Comparison of ENCODE assay signal across 8 mouse cellular contexts in the genomic region with DNA sequence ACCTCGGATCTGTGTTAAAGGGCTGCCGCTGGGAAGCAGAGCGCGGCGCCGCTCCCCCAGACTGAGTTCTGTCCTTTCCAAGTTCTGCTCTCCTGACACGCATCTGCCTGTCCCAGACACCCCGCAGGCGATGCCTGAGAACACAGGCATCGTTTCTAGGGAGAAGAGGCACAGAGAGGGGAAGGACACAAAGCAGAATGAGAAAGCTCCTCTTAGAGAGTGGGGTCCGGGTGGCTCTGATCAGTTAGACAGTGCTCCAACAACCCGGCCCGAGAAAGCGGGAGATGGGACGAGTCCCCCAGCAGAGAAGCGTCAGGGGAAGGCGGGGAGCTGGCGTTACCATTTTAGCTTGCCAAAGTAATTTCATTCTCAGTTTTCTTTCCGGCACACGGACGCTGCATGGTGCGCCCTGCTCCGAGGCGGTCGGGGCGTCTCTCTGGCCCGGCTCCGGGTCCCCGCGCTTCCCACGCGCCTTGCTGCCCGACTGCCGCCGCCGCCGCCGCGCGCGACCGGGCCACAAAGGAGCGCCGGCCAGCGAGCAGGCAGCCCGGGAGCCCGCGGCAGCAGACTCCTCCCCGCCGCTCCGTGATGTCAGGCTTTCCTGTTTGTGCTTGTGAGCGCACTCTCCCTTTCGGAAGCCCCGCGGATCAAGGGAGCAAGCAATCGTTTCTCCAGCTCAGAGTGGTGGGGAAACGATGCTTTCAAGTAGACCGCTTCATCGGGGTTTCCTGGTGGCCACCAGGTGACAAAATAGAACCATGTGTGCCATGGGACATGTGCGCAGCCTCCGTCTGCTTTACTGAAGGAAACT.
A peak's percentile ranks its signal among the peaks of the same experiment; 100 is the strongest.
DNase-seq lines count a peak whose midpoint lies in the region; ATAC-seq lines count a peak whose summit lies in the region.

No protein-coding gene starts in this region.

- H3K9ac ChIP-seq in hindbrain, embryonic 16.5 days (ENCODE audit: low read depth, low read length) = peak overlapping the region; percentile 75

- H3K4me2 ChIP-seq in hindbrain, embryonic 16.5 days (ENCODE audit: low read length) = peak overlapping the region; percentile 76

- H3K4me1 ChIP-seq in hindbrain, embryonic 16.5 days (ENCODE audit: control insufficient read depth, insufficient read depth, low read depth, low read length) = peaks cover 11% of the 10 kb centered on the region

- H3K27ac ChIP-seq in hindbrain, embryonic 16.5 days (ENCODE audit: low read depth, low read length) = peak overlapping the region; percentile 79

- peak; percentile 89 for ATAC-seq in hindbrain, embryonic 16.5 days
- ATAC-seq in megakaryocyte-erythroid progenitor cell, adult 5-6 weeks (replicated peaks; ENCODE audit: low FRiP score, low TSS enrichment, poor library complexity, severe bottlenecking) = peak; percentile 77

- no peaks in the 10 kb centered on the region for H3K9me3 ChIP-seq in hindbrain, embryonic 16.5 days (ENCODE audit: control insufficient read depth, low read length)

- DNase-seq in WW6 (ENCODE audit: low read depth, low spot score) = peak; percentile 42
- DNase-seq in cerebellum, postnatal 10 days = peak; percentile 66 to 76
- DNase-seq in gastrocnemius, adult 8-10 months (ENCODE audit: low spot score in 2 of 2) = peak; percentile 52 to 65
- peak; percentile 49 to 53 for DNase-seq in left cerebral cortex, postnatal 36 days (ENCODE audit: low spot score in 2 of 2)
- DNase-seq in right cerebral cortex, postnatal 10 days (ENCODE audit: low spot score in 2 of 2) = peak; percentile 68 to 76
- peak; percentile 70 to 77 for DNase-seq in urinary bladder, postnatal 4 days (ENCODE audit: low spot score in 2 of 2)

- intact Hi-C loops in left cerebral cortex, postnatal 36 days (cut with DNase I) = loop anchor here (5.0 to 10.0 kb wide), 3 partner anchors 38 to 98 kb away; no protein-coding TSS in a partner anchor

- H3K27me3 ChIP-seq in hindbrain, embryonic 16.5 days (replicated peaks; ENCODE audit: control insufficient read depth, insufficient read depth, low read length) = no peaks in the 10 kb centered on the region

- H3K36me3 ChIP-seq in hindbrain, embryonic 16.5 days (ENCODE audit: control insufficient read depth, insufficient read depth, low read length) = no peaks in the 10 kb centered on the region

- peak overlapping the region; percentile 63 for H3K4me3 ChIP-seq in hindbrain, embryonic 16.5 days (ENCODE audit: low read length)

- WGBS in hindbrain, embryonic 16.5 days = under 1% methylated on average over 58 of the region's 61 CpGs

Comparison
In these comparisons a context has a peak if more than half of its experiments do, and no peak if none do; other contexts are left out.
1. Peak in every context shown above with its lines: DNase-seq, ATAC-seq, H3K4me3 ChIP-seq and H3K27ac ChIP-seq.